Mouse (Mus musculus) adrenal gland, adult 2 months (tissue): ENCODE results near the gene Rhox3g. TPM values are rescaled to one million over a fixed set of nuclear protein-coding genes. Genes with fewer than 3 reads are reported as not detected.
"Not testable (repeated sequence)": the region's sequence is repeated elsewhere in the genome, so short reads cannot be mapped to it uniquely, and the experiment has no call there.

ENCODE experiments used
- DNase-seq: peaks from one replicate; pipeline ENCODE4 v3.0.0; 2021
- long read RNA-seq: library from polyadenylated mRNA; stranded (forward); transcript quantifications from one replicate; pipeline ENCODE4 v2.0.0, GENCODE M21; 2021
- polyA plus RNA-seq: library from polyadenylated mRNA; depleted of rRNA; stranded (reverse); fragments of >200 nt; gene quantifications from 2 replicates; pipeline ENCODE4 v1.2.3, GENCODE M21; 2012; rRNA removed
- total RNA-seq, 2 experiments: library from RNA; stranded (reverse); gene quantifications; 2 replicates each; pipeline ENCODE4 v1.2.3; 2021

The Rhox3g gene
- not detected for total RNA-seq
- polyA plus RNA-seq: not detected in 2 replicates
- long read RNA-seq: 0 reads

DNA sequence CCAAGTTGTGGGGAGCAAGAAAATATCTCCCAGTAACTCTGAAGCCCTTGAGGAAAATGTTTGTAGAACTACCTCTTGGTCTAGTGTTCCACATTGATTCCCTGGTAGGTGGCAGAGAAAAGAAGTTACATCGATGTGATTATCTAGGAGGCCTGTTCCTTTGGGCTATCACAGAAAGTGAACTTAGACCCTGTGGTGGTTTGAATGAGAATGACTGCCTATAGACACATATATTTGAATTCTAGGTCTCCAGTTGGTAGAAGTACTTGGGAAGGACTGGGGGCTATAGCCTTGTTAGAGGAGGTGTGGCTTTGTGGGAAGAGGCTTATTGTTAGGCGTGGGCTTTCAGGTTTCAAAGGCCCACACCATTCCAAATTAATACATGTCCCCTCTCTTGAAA, at the start of gene Rhox3g:
Gene Rhox3g (minus strand): TSS at position 101 of the 400 bp plus-strand sequence.
- not testable (repeated sequence) for DNase-seq

DNA sequence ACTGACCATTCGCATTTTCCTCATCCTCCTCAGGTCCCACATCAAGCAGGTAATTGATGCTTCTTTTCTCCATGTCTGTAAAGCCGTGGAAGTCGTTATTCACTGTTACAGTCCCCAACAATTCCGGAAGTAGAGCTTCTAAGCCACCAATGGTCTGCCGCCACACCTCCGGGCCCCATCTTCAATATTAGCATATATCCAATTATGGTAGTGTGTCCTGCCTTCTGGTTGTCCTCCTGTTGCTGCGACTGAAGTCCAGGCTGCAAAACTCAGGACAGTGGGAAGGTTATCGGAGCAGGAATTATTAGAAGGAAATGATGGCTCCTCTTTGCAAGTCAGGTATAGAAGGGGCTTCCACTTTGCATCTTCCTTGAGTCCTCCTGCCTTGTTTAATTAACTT, 44.8 kb upstream of the Rhox3g start, which contains the start of gene Rhox2h:
Gene Rhox2h (minus strand): TSS at position 101 of the 400 bp plus-strand sequence.
- DNase-seq: not testable (repeated sequence)

DNA sequence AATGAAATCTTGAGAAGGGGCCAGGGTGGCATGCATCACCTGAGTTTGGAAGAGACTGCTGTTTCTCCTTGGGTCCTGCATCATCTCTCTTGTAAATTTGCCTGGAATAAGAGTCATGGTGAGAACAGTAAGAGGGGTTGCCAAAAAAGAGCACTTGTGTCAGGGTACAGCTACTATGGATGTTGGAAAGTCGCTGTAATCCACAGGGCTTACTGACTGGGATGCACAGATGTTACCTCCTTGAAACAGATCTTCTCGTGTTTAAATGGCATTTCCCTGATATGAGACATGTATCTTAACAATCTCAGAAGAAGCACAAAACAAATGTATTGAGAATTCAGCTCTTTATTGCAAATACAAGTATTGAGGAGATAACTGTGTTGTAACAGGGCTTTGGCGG, 40.3 kb upstream of the Rhox3g start, which contains the start of gene Rhox3h:
Gene Rhox3h (minus strand): TSS at position 101 of the 400 bp plus-strand sequence.
- not testable (repeated sequence) for DNase-seq

DNA sequence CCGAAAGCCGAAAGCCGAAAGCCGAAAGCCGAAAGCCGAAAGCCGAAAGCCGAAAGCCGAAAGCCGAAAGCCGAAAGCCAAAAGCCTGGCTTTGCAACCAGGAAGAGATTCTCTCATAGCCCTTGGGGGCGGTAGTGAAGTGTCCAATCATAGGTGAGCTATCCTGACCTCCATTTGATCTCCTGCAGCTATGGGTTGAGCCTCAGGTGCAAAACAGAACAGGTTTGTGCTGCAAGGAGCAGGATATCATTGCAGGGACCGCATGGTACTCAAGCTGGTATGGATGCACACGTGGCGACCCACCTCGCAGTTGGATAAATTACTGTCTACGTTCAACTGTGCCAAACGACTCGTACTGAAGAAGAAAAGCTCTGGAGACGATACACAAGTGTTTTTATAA, 22.8 kb upstream of the Rhox3g start, which contains the start of gene Rhox4g:
Gene Rhox4g (minus strand): TSS at position 101 of the 400 bp plus-strand sequence.
- DNase-seq: not testable (repeated sequence)

DNA sequence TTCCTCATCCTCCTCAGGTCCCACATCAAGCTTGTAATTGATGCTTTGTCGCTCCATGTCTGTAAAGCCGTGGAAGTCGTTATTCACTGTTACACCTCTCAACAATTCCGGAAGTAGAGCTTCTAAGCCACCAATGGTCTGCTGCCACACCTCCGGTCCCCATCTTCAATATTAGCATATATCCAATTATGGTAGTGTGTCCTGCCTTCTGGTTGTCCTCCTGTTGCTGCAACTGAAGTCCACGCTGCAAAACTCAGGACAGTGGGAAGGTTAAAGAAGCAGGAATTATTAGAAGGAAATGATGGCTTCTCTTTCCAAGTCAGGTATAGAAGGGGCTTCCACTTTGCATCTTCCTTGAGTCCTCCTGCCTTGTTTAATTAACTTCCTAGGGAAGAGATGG, 15.0 kb upstream of the Rhox3g start, which contains the start of gene Rhox2g:
Gene Rhox2g (minus strand): TSS at position 101 of the 400 bp plus-strand sequence.
- DNase-seq: not testable (repeated sequence)

DNA sequence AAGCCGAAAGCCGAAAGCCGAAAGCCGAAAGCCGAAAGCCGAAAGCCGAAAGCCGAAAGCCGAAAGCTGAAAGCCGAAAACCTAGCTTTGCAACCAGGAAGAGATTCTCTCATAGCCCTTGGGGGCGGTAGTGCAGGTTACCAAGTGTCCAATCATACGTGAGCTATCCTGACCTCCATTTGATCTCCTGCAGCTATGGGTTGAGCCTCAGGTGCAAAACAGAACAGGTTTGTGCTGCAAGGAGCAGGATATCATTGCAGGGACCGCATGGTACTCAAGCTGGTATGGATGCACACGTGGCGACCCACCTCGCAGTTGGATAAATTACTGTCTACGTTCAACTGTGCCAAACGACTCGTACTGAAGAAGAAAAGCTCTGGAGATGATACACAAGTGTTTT, 20.8 kb downstream of the Rhox3g start, which contains the start of gene Rhox4f:
Gene Rhox4f (minus strand): TSS at position 101 of the 400 bp plus-strand sequence.
- DNase-seq: not testable (repeated sequence)

DNA sequence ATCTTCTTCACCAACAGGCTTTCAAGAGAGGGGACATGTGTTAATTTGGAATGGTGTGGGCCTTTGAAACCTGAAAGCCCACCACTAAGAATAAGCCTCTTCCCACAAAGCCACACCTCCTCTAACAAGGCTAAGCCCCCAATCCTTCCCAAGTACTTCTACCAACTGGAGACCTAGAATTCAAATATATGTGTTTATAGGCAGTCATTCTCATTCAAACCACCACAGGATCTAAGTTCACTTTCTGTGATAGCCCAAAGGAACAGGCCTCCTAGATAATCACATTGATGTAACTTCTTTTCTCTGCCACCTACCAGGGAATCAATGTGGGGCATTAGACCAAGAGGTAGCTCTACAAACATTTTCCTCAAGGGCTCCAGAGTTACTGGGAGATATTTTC, 47.7 kb downstream of the Rhox3g start, which contains the start of gene Rhox3f:
Gene Rhox3f (plus strand): TSS at position 301 of the 400 bp plus-strand sequence.
- DNase-seq: not testable (repeated sequence)

Other genes with a start within 250 kb of the Rhox3g start
- not detected for gene Rhox3a2, start 248.6 kb downstream of the Rhox3g start, total RNA-seq
- not detected in 2 replicates for gene Rhox3a2, start 248.6 kb downstream of the Rhox3g start, polyA plus RNA-seq
- gene Rhox4a2, start 237.8 kb downstream of the Rhox3g start, total RNA-seq: not detected
- not detected in 2 replicates for gene Rhox4a2, start 237.8 kb downstream of the Rhox3g start, polyA plus RNA-seq
- not detected for gene Rhox2b, start 216.5 kb downstream of the Rhox3g start, total RNA-seq
- gene Rhox2b, start 216.5 kb downstream of the Rhox3g start, polyA plus RNA-seq: not detected in 2 replicates
- not detected for gene Rhox4b, start 196.1 kb downstream of the Rhox3g start, total RNA-seq
- not detected in 2 replicates for gene Rhox4b, start 196.1 kb downstream of the Rhox3g start, polyA plus RNA-seq
- not detected for gene Rhox2c, start 174.9 kb downstream of the Rhox3g start, total RNA-seq
- gene Rhox2c, start 174.9 kb downstream of the Rhox3g start, polyA plus RNA-seq: not detected in 2 replicates
- not detected for gene Rhox3c, start 170.0 kb downstream of the Rhox3g start, total RNA-seq
- gene Rhox3c, start 170.0 kb downstream of the Rhox3g start, polyA plus RNA-seq: not detected in 2 replicates
- not detected for gene Rhox4c, start 148.3 kb downstream of the Rhox3g start, total RNA-seq
- not detected in 2 replicates for gene Rhox4c, start 148.3 kb downstream of the Rhox3g start, polyA plus RNA-seq
- gene Rhox2d, start 135.2 kb downstream of the Rhox3g start, total RNA-seq: not detected
- not detected in 2 replicates for gene Rhox2d, start 135.2 kb downstream of the Rhox3g start, polyA plus RNA-seq
- gene Rhox4d, start 114.3 kb downstream of the Rhox3g start, total RNA-seq: not detected
- gene Rhox4d, start 114.3 kb downstream of the Rhox3g start, polyA plus RNA-seq: not detected in 2 replicates
- not detected for gene Rhox2e, start 98.2 kb downstream of the Rhox3g start, total RNA-seq
- not detected in 2 replicates for gene Rhox2e, start 98.2 kb downstream of the Rhox3g start, polyA plus RNA-seq
- gene Rhox3e, start 86.6 kb downstream of the Rhox3g start, total RNA-seq: not detected
- not detected in 2 replicates for gene Rhox3e, start 86.6 kb downstream of the Rhox3g start, polyA plus RNA-seq
- gene Rhox4e, start 71.2 kb downstream of the Rhox3g start, total RNA-seq: not detected
- not detected in 2 replicates for gene Rhox4e, start 71.2 kb downstream of the Rhox3g start, polyA plus RNA-seq
- gene Rhox2f, start 57.2 kb downstream of the Rhox3g start, total RNA-seq: not detected
- not detected in 2 replicates for gene Rhox2f, start 57.2 kb downstream of the Rhox3g start, polyA plus RNA-seq
- not detected for gene Rhox3f, start 47.6 kb downstream of the Rhox3g start, total RNA-seq
- gene Rhox3f, start 47.6 kb downstream of the Rhox3g start, polyA plus RNA-seq: not detected in 2 replicates
- not detected for gene Rhox4f, start 20.9 kb downstream of the Rhox3g start, total RNA-seq
- gene Rhox4f, start 20.9 kb downstream of the Rhox3g start, polyA plus RNA-seq: not detected in 2 replicates
- not detected for gene Rhox2g, start 14.9 kb upstream of the Rhox3g start, total RNA-seq
- gene Rhox2g, start 14.9 kb upstream of the Rhox3g start, polyA plus RNA-seq: not detected in 2 replicates
- not detected for gene Rhox4g, start 22.7 kb upstream of the Rhox3g start, total RNA-seq
- not detected in 2 replicates for gene Rhox4g, start 22.7 kb upstream of the Rhox3g start, polyA plus RNA-seq
- not detected for gene Rhox3h, start 40.2 kb upstream of the Rhox3g start, total RNA-seq
- not detected in 2 replicates for gene Rhox3h, start 40.2 kb upstream of the Rhox3g start, polyA plus RNA-seq
- not detected for gene Rhox2h, start 44.7 kb upstream of the Rhox3g start, total RNA-seq
- gene Rhox2h, start 44.7 kb upstream of the Rhox3g start, polyA plus RNA-seq: not detected in 2 replicates
- gene Rhox5, start 176.2 kb upstream of the Rhox3g start, total RNA-seq: not detected
- not detected in 2 replicates for gene Rhox5, start 176.2 kb upstream of the Rhox3g start, polyA plus RNA-seq
- gene Rhox6, start 198.3 kb upstream of the Rhox3g start, total RNA-seq: not detected
- gene Rhox6, start 198.3 kb upstream of the Rhox3g start, polyA plus RNA-seq: not detected in 2 replicates
- not detected for gene Rhox7a, start 203.1 kb upstream of the Rhox3g start, total RNA-seq
- gene Rhox7a, start 203.1 kb upstream of the Rhox3g start, polyA plus RNA-seq: not detected in 2 replicates